Mouse (Mus musculus): ENCODE results near the gene Zmiz1.

Zmiz1 gene

GRCm38 (mm10) chr14:25472981-25473649 lies 14.1 kb downstream of the Zmiz1 start:
- DNase-seq (ENCODE audit: low spot score) = no peak

- no peak for DNase-seq (ENCODE audit: low spot score)
These were observed 15.0 kb downstream of the Zmiz1 start for GRCm38 (mm10) chr14:25474017-25474416.

GRCm38 (mm10) chr14:25474732-25475131 lies 15.7 kb downstream of the Zmiz1 start:
- no peak for DNase-seq (ENCODE audit: low spot score)

GRCm38 (mm10) chr14:25476048-25476447 lies 17.1 kb downstream of the Zmiz1 start:
- DNase-seq (ENCODE audit: low spot score) = no peak

- DNase-seq (ENCODE audit: low spot score) = no peak
These were observed 17.5 kb downstream of the Zmiz1 start for GRCm38 (mm10) chr14:25476453-25476852.

- no peak for DNase-seq (ENCODE audit: low spot score)
These were observed 18.3 kb downstream of the Zmiz1 start for GRCm38 (mm10) chr14:25477268-25477667.

- DNase-seq (ENCODE audit: low spot score) = no peak
These were observed 19.3 kb downstream of the Zmiz1 start for GRCm38 (mm10) chr14:25478257-25478656.

- DNase-seq (ENCODE audit: low spot score) = no peak
These were observed 19.8 kb downstream of the Zmiz1 start for GRCm38 (mm10) chr14:25478755-25479154.

- DNase-seq (ENCODE audit: low spot score) = no peak
These were observed 20.9 kb downstream of the Zmiz1 start for GRCm38 (mm10) chr14:25479841-25480252.

- no peak for DNase-seq (ENCODE audit: low spot score)
These were observed 21.5 kb downstream of the Zmiz1 start for GRCm38 (mm10) chr14:25480443-25480842.

GRCm38 (mm10) chr14:25480916-25481666 lies 22.1 kb downstream of the Zmiz1 start:
- DNase-seq (ENCODE audit: low spot score) = no peak

GRCm38 (mm10) chr14:25481667-25482331 lies 22.8 kb downstream of the Zmiz1 start:
- DNase-seq (ENCODE audit: low spot score) = no peak

- no peak for DNase-seq (ENCODE audit: low spot score)
These were observed 23.4 kb downstream of the Zmiz1 start for GRCm38 (mm10) chr14:25482404-25482803.

- DNase-seq (ENCODE audit: low spot score) = no peak
These were observed 24.3 kb downstream of the Zmiz1 start for GRCm38 (mm10) chr14:25483285-25483684.

GRCm38 (mm10) chr14:25484049-25484448 lies 25.1 kb downstream of the Zmiz1 start:
- no peak for DNase-seq (ENCODE audit: low spot score)

- DNase-seq (ENCODE audit: low spot score) = no peak
These were observed 27.2 kb downstream of the Zmiz1 start for GRCm38 (mm10) chr14:25486220-25486619.

- no peak for DNase-seq (ENCODE audit: low spot score)
These were observed 27.9 kb downstream of the Zmiz1 start for GRCm38 (mm10) chr14:25486742-25487469.

GRCm38 (mm10) chr14:25487470-25487955 lies 28.5 kb downstream of the Zmiz1 start:
- no peak for DNase-seq (ENCODE audit: low spot score)

- DNase-seq (ENCODE audit: low spot score) = no peak
These were observed 29.2 kb downstream of the Zmiz1 start for GRCm38 (mm10) chr14:25488097-25488613.

GRCm38 (mm10) chr14:25489336-25490078 lies 30.5 kb downstream of the Zmiz1 start:
- no peak for DNase-seq (ENCODE audit: low spot score)

- no peak for DNase-seq (ENCODE audit: low spot score)
These were observed 33.0 kb downstream of the Zmiz1 start for GRCm38 (mm10) chr14:25491961-25492360.

Measured in ovary, postnatal 10 days (tissue).